Mouse (Mus musculus): ENCODE results near the gene Gm8764. TPM values are rescaled to one million over a fixed set of nuclear protein-coding genes. Genes with fewer than 3 reads are reported as not detected.
"Not testable (repeated sequence)": the region's sequence is repeated elsewhere in the genome, so short reads cannot be mapped to it uniquely, and the experiment has no call there.

The Gm8764 gene
- total RNA-seq (2021), result not detected
- long read RNA-seq, experiment 1, result 0 reads
- long read RNA-seq, experiment 2, result 0 reads

GRCm38 (mm10) chr10:104159706-104160105, at the start of gene Gm8764:
Gene Gm8764, plus strand, starts transcription at chr10:104160006.
- not testable (repeated sequence) for DNase-seq (ENCODE audit: low spot score in 2 of 2)

GRCm38 (mm10) chr10:104110044-104110443, 49.8 kb upstream of the Gm8764 start:
- DNase-seq (ENCODE audit: low spot score in 2 of 2), result no peak

DNA sequence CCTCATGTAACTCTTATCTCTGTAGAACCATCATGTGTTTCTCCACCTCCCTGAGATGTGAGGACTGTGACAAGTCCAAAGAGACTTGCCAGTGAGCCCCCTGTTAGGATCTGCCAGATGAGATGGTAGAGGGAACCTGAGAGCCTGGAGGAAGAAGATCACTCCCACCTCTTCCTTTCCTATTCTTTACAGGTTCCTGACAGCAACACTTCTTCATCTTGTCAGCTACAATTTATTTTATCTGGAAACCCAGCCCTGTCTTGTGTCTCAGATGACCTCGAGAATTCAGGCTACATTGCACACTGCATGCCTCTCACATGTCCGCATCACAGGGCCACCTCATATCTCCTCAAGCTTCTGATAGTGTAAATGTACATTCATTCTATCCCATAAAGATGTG, 41.5 kb upstream of the Gm8764 start:
- no peak for DNase-seq (ENCODE audit: low spot score in 2 of 2)

GRCm38 (mm10) chr10:104142687-104143086, 17.1 kb upstream of the Gm8764 start, which contains the start of gene Gm21293:
Gene Gm21293, plus strand, starts transcription at chr10:104142987.
- DNase-seq (ENCODE audit: low spot score in 2 of 2), result not testable (repeated sequence)

GRCm38 (mm10) chr10:104151197-104151596, 8.6 kb upstream of the Gm8764 start, which contains the start of gene Gm6763:
Gene Gm6763, plus strand, starts transcription at chr10:104151497.
- DNase-seq (ENCODE audit: low spot score in 2 of 2), result not testable (repeated sequence)

DNA sequence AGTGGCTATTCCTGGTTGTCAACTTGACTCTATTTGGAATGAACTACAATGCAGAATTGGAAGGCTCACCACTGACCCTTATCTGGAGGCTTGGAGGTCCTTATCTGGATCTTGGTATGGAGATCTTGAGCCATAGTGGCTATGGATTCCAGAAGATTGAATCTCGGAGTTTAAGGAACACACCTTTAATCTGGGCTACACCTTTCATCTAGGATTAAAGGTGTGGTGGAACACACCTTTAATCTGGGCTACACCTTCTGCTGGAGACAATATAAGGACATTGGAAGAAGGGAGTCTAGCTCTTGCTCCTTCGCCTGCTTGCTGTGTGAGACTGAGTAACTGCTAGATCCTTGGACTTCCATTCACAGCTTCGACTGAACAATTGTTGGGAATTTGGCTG, 8.4 kb downstream of the Gm8764 start, which contains the start of gene Gm21304:
Gene Gm21304 (plus strand): TSS at position 301 of the 400 bp plus-strand sequence.
- DNase-seq (ENCODE audit: low spot score in 2 of 2), result not testable (repeated sequence)

DNA sequence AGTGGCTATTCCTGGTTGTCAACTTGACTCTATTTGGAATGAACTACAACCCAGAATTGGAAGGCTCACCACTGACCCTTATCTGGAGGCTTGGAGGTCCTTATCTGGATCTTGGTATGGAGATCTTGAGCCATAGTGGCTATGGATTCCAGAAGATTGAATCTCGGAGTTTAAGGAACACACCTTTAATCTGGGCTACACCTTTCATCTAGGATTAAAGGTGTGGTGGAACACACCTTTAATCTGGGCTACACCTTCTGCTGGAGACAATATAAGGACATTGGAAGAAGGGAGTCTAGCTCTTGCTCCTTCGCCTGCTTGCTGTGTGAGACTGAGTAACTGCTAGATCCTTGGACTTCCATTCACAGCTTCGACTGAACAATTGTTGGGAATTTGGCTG, 16.9 kb downstream of the Gm8764 start, which contains the start of gene Gm21312:
Gene Gm21312 (plus strand): TSS at position 301 of the 400 bp plus-strand sequence.
- DNase-seq (ENCODE audit: low spot score in 2 of 2), result not testable (repeated sequence)

- DNase-seq (ENCODE audit: low spot score in 2 of 2), result not testable (repeated sequence)
Measured at GRCm38 (mm10) chr10:104185233-104185632, 25.4 kb downstream of the Gm8764 start, which contains the start of gene Gm20765. Gene Gm20765, plus strand, starts transcription at chr10:104185533.

DNA sequence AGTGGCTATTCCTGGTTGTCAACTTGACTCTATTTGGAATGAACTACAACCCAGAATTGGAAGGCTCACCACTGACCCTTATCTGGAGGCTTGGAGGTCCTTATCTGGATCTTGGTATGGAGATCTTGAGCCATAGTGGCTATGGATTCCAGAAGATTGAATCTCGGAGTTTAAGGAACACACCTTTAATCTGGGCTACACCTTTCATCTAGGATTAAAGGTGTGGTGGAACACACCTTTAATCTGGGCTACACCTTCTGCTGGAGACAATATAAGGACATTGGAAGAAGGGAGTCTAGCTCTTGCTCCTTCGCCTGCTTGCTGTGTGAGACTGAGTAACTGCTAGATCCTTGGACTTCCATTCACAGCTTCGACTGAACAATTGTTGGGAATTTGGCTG, 33.9 kb downstream of the Gm8764 start, which contains the start of gene Gm4340:
Gene Gm4340 (plus strand): TSS at position 301 of the 400 bp plus-strand sequence.
- DNase-seq (ENCODE audit: low spot score in 2 of 2), result not testable (repeated sequence)

GRCm38 (mm10) chr10:104209655-104210054, 49.8 kb downstream of the Gm8764 start:
- DNase-seq (ENCODE audit: low spot score in 2 of 2), result no peak

DNA sequence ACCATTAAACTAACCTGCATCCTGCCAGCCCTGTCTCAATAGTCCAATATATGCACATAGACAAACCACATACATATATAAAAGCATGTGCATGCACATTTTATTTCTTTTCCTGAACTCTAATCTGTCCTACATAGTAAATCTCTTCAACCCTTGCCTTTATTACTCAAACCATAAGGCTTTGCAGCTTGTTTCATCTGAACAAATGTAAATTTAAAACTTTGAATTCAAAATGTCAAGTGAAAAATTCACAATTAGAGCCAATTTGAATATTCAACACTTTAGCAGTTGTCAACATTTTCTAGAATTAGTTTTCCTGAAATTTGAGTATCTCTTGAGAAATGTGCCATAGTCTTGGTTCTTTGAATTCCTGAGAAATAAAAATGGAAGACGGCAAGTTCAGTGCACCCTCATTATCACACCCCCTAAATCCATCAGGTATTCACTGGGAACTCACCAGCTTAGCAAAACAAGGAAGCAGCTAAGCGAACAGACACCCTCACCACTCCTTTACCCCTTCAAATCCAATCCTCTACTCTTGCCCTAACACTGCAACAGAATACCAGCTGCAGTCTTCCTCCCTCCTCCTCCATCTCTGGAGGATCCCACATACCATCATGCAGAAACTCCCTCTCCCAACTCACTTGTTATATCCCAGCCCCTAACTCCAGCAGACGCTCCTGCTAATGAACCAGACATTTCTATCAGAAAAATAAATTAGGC, 50.6 kb downstream of the Gm8764 start:
- no peak for DNase-seq (ENCODE audit: low spot score in 2 of 2)

Other genes with a start within 250 kb of the Gm8764 start
- gene Gm21293, start 17.0 kb upstream of the Gm8764 start, total RNA-seq (2021), result not detected
- gene Gm6763, start 8.5 kb upstream of the Gm8764 start, total RNA-seq (2021), result not detected
- gene Gm21304, start 8.5 kb downstream of the Gm8764 start, total RNA-seq (2021), result not detected
- gene Gm21312, start 17.0 kb downstream of the Gm8764 start, total RNA-seq (2021), result not detected
- not detected for gene Gm20765, start 25.5 kb downstream of the Gm8764 start, total RNA-seq (2021)
- not detected for gene Gm4340, start 34.0 kb downstream of the Gm8764 start, total RNA-seq (2021)

Data from adrenal gland, postnatal 4 days (tissue).